Mouse (Mus musculus) small intestine, adult 2 months (tissue): ENCODE results near the gene Pou6f2. TPM values are rescaled to one million over a fixed set of nuclear protein-coding genes. Genes with fewer than 3 reads are reported as not detected.

Source experiments
- H3K27ac ChIP-seq: fragments of 200-500 bp; 2 replicates; pipeline ENCODE4 v1.5.1; 2012; ENCODE audit warnings: low read depth, low read length, control low read depth, inconsistent platforms; ENCODE audit not compliant: insufficient read depth
- H3K27me3 ChIP-seq: fragments of 200-500 bp; 2 replicates; pipeline ENCODE4 v1.6.1; 2012; ENCODE audit warnings: mild to moderate bottlenecking, moderate library complexity, low read length, inconsistent platforms; ENCODE audit not compliant: control insufficient read depth, insufficient read depth
- H3K36me3 ChIP-seq: fragments of 200-500 bp; 2 replicates; pipeline ENCODE4 v1.6.1; 2012; ENCODE audit warnings: mild to moderate bottlenecking, low read length, control low read depth, inconsistent platforms; ENCODE audit not compliant: control insufficient read depth, insufficient read depth
- H3K4me1 ChIP-seq: fragments of 200-500 bp; 2 replicates; pipeline ENCODE4 v1.6.1; 2012; ENCODE audit warnings: low read length, inconsistent platforms, mixed read lengths; ENCODE audit not compliant: control insufficient read depth, insufficient read depth, insufficient read length
- H3K4me3 ChIP-seq: fragments of 200-500 bp; 2 replicates; pipeline ENCODE4 v1.5.1; 2012; ENCODE audit warnings: low read depth, mild to moderate bottlenecking, control low read depth, inconsistent platforms, low read length, moderate library complexity
- CTCF ChIP-seq: fragments of 200-500 bp; IDR thresholded peaks from 2 replicates; pipeline ENCODE4 v1.5.1; 2012; ENCODE audit warnings: low read depth, mild to moderate bottlenecking, control low read depth, inconsistent platforms, low read length, moderate library complexity, mixed read lengths; ENCODE audit not compliant: insufficient replicate concordance, insufficient read length; ENCODE audit errors: extremely low read depth
- POLR2A ChIP-seq: fragments of 200-500 bp; IDR thresholded peaks from 2 replicates; pipeline ENCODE4 v1.6.1; 2012; ENCODE audit warnings: low read depth, mild to moderate bottlenecking, control low read depth, inconsistent platforms, low read length, moderate library complexity
- WGBS: fragments of 180-500 bp; shearing (Covaris S2); methylation state at CpG from one replicate; pipeline ENCODE4 v1.1.7; 2018; 5-methylcytosine and 5-hydroxymethylcytosine counted together
- polyA plus RNA-seq: library from polyadenylated mRNA; depleted of rRNA; stranded (reverse); fragments of >200 nt; gene quantifications from 2 replicates; pipeline ENCODE4 v1.2.3, GENCODE M21; 2012

Gene Pou6f2
- polyA plus RNA-seq, 1 experiment, result not detected

DNA sequence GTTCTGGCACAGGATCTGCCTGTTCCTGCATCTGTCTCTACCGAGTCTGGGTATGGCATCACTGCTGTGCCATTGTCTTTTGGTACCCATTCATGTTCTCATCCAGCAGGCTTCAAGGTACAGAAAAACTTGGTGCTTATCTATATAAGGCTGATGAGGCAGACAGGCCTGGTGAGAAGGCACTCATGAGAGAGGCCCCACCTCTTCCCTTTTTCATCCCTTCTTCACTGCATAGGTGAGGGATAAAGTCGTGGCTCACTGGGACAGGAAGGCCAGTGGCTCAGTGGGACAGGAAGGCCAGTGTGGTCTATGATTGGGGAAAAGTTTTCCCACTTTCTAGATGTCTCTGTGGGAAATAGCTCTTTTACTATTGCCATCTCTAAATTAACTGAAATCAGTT, 263.8 kb downstream of the Pou6f2 start:
- 70% methylated on average over 2 of the region's 2 CpGs for WGBS
- Histone ChIP-seq H3K4me1 (no peaks in the 10 kb centered on the region), H3K27me3 (no peaks in the 10 kb centered on the region; the same call in 1 of the 2 replicates), H3K27ac (no peak overlapping the region), H3K36me3 (no peaks in the 10 kb centered on the region), H3K4me3 (no peak overlapping the region)
- TF ChIP-seq POLR2A (no peak), CTCF (no peak)

DNA sequence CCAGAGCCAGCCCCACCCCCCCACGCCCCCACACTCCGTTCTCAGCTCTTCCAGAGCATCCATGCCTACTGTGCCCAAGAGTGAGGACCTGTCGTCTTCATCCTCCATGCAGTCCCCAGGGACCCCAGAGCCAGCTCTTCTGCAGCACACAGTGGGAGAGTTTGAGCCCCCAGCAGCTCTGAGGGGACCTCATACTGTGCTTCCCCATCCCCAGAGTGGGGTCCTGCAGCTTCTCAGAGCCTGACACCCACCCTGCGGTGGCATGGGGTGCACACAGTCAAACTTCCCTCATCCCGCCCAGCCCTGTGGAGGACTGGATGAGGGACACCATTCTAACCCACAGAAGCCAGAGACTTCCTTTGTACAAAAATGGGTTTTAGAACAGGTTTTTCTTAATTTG, 264.3 kb downstream of the Pou6f2 start:
- TF ChIP-seq CTCF (no peak), POLR2A (no peak)
- WGBS, result 70% methylated on average over 5 of the region's 5 CpGs
- Histone ChIP-seq H3K4me1 (no peaks in the 10 kb centered on the region), H3K27me3 (no peaks in the 10 kb centered on the region; the same call in 1 of the 2 replicates), H3K4me3 (no peak overlapping the region), H3K36me3 (no peaks in the 10 kb centered on the region), H3K27ac (no peak overlapping the region)

DNA sequence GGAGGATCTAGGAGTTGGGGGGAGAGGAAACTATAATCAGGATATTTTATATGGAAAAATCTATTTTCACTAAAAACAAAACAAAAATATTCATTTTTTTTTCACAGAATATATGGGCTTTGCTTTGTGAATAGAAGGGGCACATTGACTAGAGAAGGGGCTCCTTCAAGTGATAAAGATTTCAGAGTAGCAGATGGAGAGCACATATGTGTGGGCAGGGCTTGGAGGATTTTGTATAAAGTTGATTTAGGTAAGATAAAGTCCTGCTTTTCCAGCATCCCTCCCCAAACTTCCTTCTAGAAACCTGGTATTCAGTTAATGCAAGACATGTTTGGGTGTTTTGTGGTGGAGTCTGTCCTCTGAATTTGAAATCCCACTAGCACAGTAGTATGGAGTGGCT, 266.2 kb downstream of the Pou6f2 start:
- no peaks in the 10 kb centered on the region; the same call in 1 of the 2 replicates for H3K27me3 ChIP-seq
- H3K36me3 ChIP-seq, result no peaks in the 10 kb centered on the region
- no peak overlapping the region for H3K4me3 ChIP-seq
- TF ChIP-seq POLR2A, result no peak
- TF ChIP-seq CTCF, result no peak
- no peak overlapping the region for H3K27ac ChIP-seq
- H3K4me1 ChIP-seq, result no peaks in the 10 kb centered on the region

DNA sequence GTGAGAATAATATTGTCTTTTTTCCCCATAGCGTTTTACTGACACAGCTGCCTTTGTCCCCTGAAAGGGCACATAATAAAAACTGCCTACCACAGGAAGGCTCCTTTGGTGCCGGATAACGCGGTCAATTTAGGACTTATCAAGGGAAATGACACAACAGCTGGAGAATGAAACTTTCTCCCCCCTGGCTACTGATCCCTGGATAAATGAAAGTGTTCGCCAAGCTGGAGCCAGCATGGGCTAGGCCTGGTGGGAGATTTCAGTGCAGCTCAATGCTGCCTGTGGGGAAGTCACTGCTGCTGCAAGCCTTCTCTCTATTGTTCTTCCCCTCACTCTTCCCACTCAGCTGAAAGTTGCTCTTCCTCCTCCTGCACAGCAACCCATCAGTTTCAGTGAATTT, 267.8 kb downstream of the Pou6f2 start:
- Histone ChIP-seq H3K36me3 (no peaks in the 10 kb centered on the region), H3K4me3 (no peak overlapping the region), H3K27me3 (no peaks in the 10 kb centered on the region; the same call in 1 of the 2 replicates), H3K4me1 (no peaks in the 10 kb centered on the region), H3K27ac (no peak overlapping the region)
- 55% methylated on average over 5 of the region's 5 CpGs for WGBS
- TF ChIP-seq POLR2A, result no peak
- TF ChIP-seq CTCF, result no peak

DNA sequence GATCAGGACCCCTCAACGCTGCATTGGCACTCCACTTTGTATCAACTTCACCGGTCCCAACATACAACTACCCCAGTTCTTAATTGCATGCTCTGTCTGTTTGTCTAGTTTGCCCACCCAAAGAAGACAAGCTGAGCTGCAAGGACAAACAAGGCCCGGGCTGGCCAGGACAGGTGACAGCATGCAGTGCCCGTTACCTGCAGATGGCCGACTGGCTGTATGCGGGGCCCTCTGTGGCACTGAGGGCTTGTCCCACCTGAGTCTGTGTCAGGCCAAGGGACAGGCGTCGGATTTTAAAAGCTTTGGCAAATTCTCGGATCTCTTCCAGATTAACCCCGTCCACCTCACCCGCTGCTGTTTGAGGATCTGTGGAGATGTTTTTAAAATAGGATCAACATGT, 268.7 kb downstream of the Pou6f2 start:
- Histone ChIP-seq H3K27ac (no peak overlapping the region), H3K4me1 (no peaks in the 10 kb centered on the region), H3K36me3 (no peaks in the 10 kb centered on the region), H3K4me3 (no peak overlapping the region), H3K27me3 (no peaks in the 10 kb centered on the region)
- TF ChIP-seq POLR2A (no peak), CTCF (no peak)
- WGBS, result 83% methylated on average over 11 of the region's 11 CpGs

DNA sequence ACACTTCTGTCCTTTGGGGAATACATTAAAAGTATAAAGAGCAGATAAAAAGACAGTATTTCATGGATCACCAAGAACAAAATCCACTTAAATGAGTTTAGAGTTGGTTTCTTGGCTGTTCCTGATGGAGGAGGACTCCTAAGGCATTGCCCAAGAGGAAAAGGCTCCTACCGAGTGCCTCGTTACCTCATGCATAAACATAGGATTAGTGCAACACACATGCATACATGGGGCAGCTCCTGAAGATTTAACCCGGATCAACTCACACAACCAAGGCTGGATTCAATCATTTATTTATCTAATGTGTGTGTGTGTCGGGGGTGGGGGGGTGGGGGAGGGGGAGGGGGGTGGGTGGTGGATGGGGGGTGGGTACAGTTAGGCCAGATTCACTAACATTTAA, 269.4 kb downstream of the Pou6f2 start:
- TF ChIP-seq CTCF (no peak), POLR2A (no peak)
- WGBS, result 53% methylated on average over 4 of the region's 4 CpGs

DNA sequence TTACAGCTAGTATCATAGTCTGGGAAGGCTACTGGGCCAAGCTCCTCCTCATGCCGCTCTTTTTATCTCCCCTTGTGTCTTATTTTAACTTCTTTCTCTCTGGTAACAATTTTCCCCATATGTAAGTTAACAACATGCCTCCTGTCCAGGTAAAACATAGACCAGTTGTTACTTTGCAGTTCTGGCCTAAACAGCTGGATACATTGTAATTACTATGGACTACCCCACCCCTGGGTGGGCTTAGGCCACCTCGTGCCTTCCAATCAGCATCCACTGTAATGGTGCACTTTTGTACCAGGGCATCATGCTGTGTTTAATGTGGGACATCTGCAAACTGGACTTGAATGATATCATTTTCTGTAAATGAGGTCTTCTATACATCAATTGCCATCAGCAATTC, 271.4 kb downstream of the Pou6f2 start:
- Histone ChIP-seq H3K36me3 (no peaks in the 10 kb centered on the region), H3K4me3 (no peak overlapping the region), H3K27ac (no peak overlapping the region), H3K4me1 (no peaks in the 10 kb centered on the region), H3K27me3 (no peaks in the 10 kb centered on the region)
- TF ChIP-seq POLR2A (no peak), CTCF (no peak)
- WGBS, result 80% methylated on average over 2 of the region's 2 CpGs

More for the DNA sequence above, 269.4 kb downstream of the Pou6f2 start:
- Histone ChIP-seq H3K27me3 (no peaks in the 10 kb centered on the region), H3K27ac (no peak overlapping the region), H3K4me3 (no peak overlapping the region), H3K4me1 (no peaks in the 10 kb centered on the region), H3K36me3 (no peaks in the 10 kb centered on the region)
